Mouse (Mus musculus) CH12.LX (cell line): ENCODE results near the gene Wipi2.

Experiments used
- CTCF ChIP-seq, 2 experiments: IDR thresholded peaks in 1 of 2; conservative IDR thresholded peaks in 1 of 2; 2 replicates each; pipeline ENCODE4 v1.5.1; 2011 to 2012; ENCODE audit warnings: low read depth in 2 of 2, low read length in 2 of 2, improper control_type of control experiment in 1 of 2, inconsistent platforms in 1 of 2, mild to moderate bottlenecking in 1 of 2, moderate library complexity in 1 of 2
- JUND ChIP-seq: conservative IDR thresholded peaks from 2 replicates; pipeline ENCODE4 v1.6.1; 2011; ENCODE audit warnings: low read depth, low read length, improper control_type of control experiment
- POLR2A ChIP-seq: IDR thresholded peaks from 2 replicates; pipeline ENCODE4 v1.6.1; 2011; ENCODE audit warnings: low read depth, mild to moderate bottlenecking, improper control_type of control experiment, low read length

GRCm38 (mm10) chr5:142716056-142716455 lies 88.6 kb downstream of the Wipi2 start:
- no peak for TF ChIP-seq JUND
- TF ChIP-seq CTCF (conservative IDR thresholded peaks at IDR 0.05 in 1 of 2, IDR thresholded peaks at IDR 0.05 in 1 of 2; ENCODE audit: low read depth in 2 of 2, low read length in 2 of 2), result no peak
- no peak for TF ChIP-seq POLR2A
